ENCODE assay signal across 11 mouse cellular contexts in genomic region chr12:84180090-84180489, GRCm38 (mm10). TPM values are rescaled to one million over a fixed set of nuclear protein-coding genes. Genes with fewer than 3 reads are reported as not detected.
DNase-seq lines count a peak whose midpoint lies in the region; ATAC-seq and TF ChIP-seq lines count a peak whose summit lies in the region.
"Had no signal": no experiment of that assay in that cellular context is flagged by ENCODE, and none has a peak within 500 bp of the region (broad histone marks: within the 10 kb centered on the region; RNA-seq: fewer than 3 reads in every experiment).

No protein-coding gene starts in this region.

- H3K4me3 ChIP-seq in forebrain, embryonic 10.5 days, result no peak overlapping the region
- H3K4me3 ChIP-seq in forebrain, postnatal 0 days (ENCODE audit: low read depth, low read length), result no peak overlapping the region
- H3K4me3 ChIP-seq in embryonic facial prominence, embryonic 13.5 days, result no peak overlapping the region
- H3K4me3 ChIP-seq in liver, embryonic 14.5 days (ENCODE audit: insufficient read depth in 1 of 2, low read depth in 2 of 2, low read length in 2 of 2), result no peak overlapping the region
- H3K4me3 ChIP-seq: layer of hippocampus, adult 2 months; midbrain, embryonic 12.5 days had no signal

- 81% methylated on average over 3 of the region's 3 CpGs for WGBS in forebrain, embryonic 10.5 days
- WGBS in forebrain, postnatal 0 days, result 33% methylated on average over 3 of the region's 3 CpGs
- WGBS in embryonic facial prominence, embryonic 13.5 days, result 70% methylated on average over 3 of the region's 3 CpGs
- 76% methylated on average over 3 of the region's 3 CpGs for WGBS in liver, embryonic 14.5 days (ENCODE audit: insufficient replicate concordance)

- no peak for TF ChIP-seq EP300 in liver, embryonic 14.5 days (IDR thresholded peaks at IDR 0.05; ENCODE audit: low read depth)

- no peak for ATAC-seq in forebrain, postnatal 0 days
- ATAC-seq in embryonic facial prominence, embryonic 13.5 days (ENCODE audit: insufficient number of reproducible peaks, insufficient read depth, low FRiP score, low TSS enrichment, low read depth), result no peak
- no peak for ATAC-seq in liver, embryonic 14.5 days (ENCODE audit: insufficient read depth)

- peaks cover 13% of the 10 kb centered on the region for H3K36me3 ChIP-seq in forebrain, embryonic 10.5 days (replicated peaks)
- H3K36me3 ChIP-seq in forebrain, postnatal 0 days (ENCODE audit: insufficient read depth), result no peaks in the 10 kb centered on the region
- no peaks in the 10 kb centered on the region for H3K36me3 ChIP-seq in embryonic facial prominence, embryonic 13.5 days
- H3K36me3 ChIP-seq in liver, embryonic 14.5 days (replicated peaks; ENCODE audit: control insufficient read depth, insufficient read depth, low read depth), result peaks cover 3% of the 10 kb centered on the region
- H3K36me3 ChIP-seq: midbrain, embryonic 12.5 days had no signal

- intact Hi-C loops in left cerebral cortex, postnatal 36 days (cut with DNase I), result no loop called here

- no peaks in the 10 kb centered on the region for H3K9me3 ChIP-seq in forebrain, embryonic 10.5 days
- no peaks in the 10 kb centered on the region for H3K9me3 ChIP-seq in forebrain, postnatal 0 days (ENCODE audit: low read length)
- no peaks in the 10 kb centered on the region for H3K9me3 ChIP-seq in embryonic facial prominence, embryonic 13.5 days
- H3K9me3 ChIP-seq in liver, embryonic 14.5 days (ENCODE audit: control insufficient read depth, low read length), result no peaks in the 10 kb centered on the region
- H3K9me3 ChIP-seq: midbrain, embryonic 12.5 days had no signal

- no peak overlapping the region for H3K4me2 ChIP-seq in forebrain, postnatal 0 days (ENCODE audit: low read depth)
- no peak overlapping the region for H3K4me2 ChIP-seq in embryonic facial prominence, embryonic 13.5 days
- no peak overlapping the region; the same call in 1 of the 2 replicates for H3K4me2 ChIP-seq in liver, embryonic 14.5 days (ENCODE audit: low read depth)

- H3K4me1 ChIP-seq in forebrain, embryonic 10.5 days, result peaks cover 69% of the 10 kb centered on the region
- peaks cover 28% of the 10 kb centered on the region for H3K4me1 ChIP-seq in forebrain, postnatal 0 days (ENCODE audit: insufficient read depth)
- peaks cover 75% of the 10 kb centered on the region for H3K4me1 ChIP-seq in embryonic facial prominence, embryonic 13.5 days
- H3K4me1 ChIP-seq in liver, embryonic 14.5 days (replicated peaks; ENCODE audit: control insufficient read depth in 2 of 2, insufficient read depth in 2 of 2, low read length in 1 of 2), result peaks cover 69 to 70% of the 10 kb centered on the region in 2 experiments

- peak overlapping the region; percentile 45; the same call in 1 of the 2 replicates for H3K27ac ChIP-seq in forebrain, embryonic 10.5 days
- H3K27ac ChIP-seq in forebrain, postnatal 0 days (ENCODE audit: low read depth, low read length), result no peak overlapping the region
- 0 out of 2 replicates have a peak overlapping the region, but pooled peaks have one; percentile 48 for H3K27ac ChIP-seq in embryonic facial prominence, embryonic 13.5 days
- H3K27ac ChIP-seq in liver, embryonic 14.5 days, result peak overlapping the region; percentile 55

- DNase-seq in forebrain, embryonic 10.5 days (ENCODE audit: extremely low spot score, low spot score), result no peak
- no peak for DNase-seq in forebrain, postnatal 0 days
- peak; percentile 50 for DNase-seq in kidney, postnatal 10 days
- no peak for DNase-seq in kidney, adult 11 months
- DNase-seq in liver, embryonic 14.5 days (ENCODE audit: low read depth in 3 of 3, low spot score in 3 of 3), result no peak
- no peak for DNase-seq in ovary, postnatal 14 days (ENCODE audit: low spot score)
- DNase-seq in left cerebral cortex, postnatal 36 days (ENCODE audit: low spot score in 2 of 2), result no peak
- DNase-seq: right cerebral cortex, postnatal 4 days had no signal

- no peaks in the 10 kb centered on the region for H3K27me3 ChIP-seq in forebrain, embryonic 10.5 days (ENCODE audit: poor library complexity, severe bottlenecking)
- H3K27me3 ChIP-seq in forebrain, postnatal 0 days (ENCODE audit: insufficient read depth, low read length), result no peaks in the 10 kb centered on the region
- no peaks in the 10 kb centered on the region for H3K27me3 ChIP-seq in embryonic facial prominence, embryonic 13.5 days
- no peaks in the 10 kb centered on the region for H3K27me3 ChIP-seq in liver, embryonic 14.5 days (ENCODE audit: control insufficient read depth, insufficient read depth, low read length)
- H3K27me3 ChIP-seq: midbrain, embryonic 12.5 days had no signal

- TF ChIP-seq CTCF in forebrain, postnatal 0 days (IDR thresholded peaks at IDR 0.05; ENCODE audit: low read depth), result no peak
- no peak for TF ChIP-seq CTCF in liver, embryonic 14.5 days (IDR thresholded peaks at IDR 0.05; ENCODE audit: low read depth)

- H3K9ac ChIP-seq in forebrain, postnatal 0 days, result no peak overlapping the region
- H3K9ac ChIP-seq in embryonic facial prominence, embryonic 13.5 days, result no peak overlapping the region
- H3K9ac ChIP-seq in liver, embryonic 14.5 days (replicated peaks), result no peak overlapping the region
- H3K9ac ChIP-seq: midbrain, embryonic 12.5 days had no signal

RNA-seq across cellular contexts. Expression of gene Pnma1, which starts 31.8 kb away (rescaled TPM):
- 1.3 and 1.8 TPM in 2 replicates for polyA plus RNA-seq in forebrain, embryonic 10.5 days (2016; fragmentation: Nextera tagmentation; extraction: Ambion mirVana)
- total RNA-seq in forebrain, postnatal 0 days (2014; rRNA removed), result 13.9 and 14.2 TPM in 2 replicates
- polyA plus RNA-seq in forebrain, postnatal 0 days (2015; fragmentation: Nextera tagmentation; extraction: Ambion mirVana), result 9.3 and 12.0 TPM in 2 replicates
- polyA plus RNA-seq in embryonic facial prominence, embryonic 13.5 days (2015; fragmentation: Nextera tagmentation; extraction: Ambion mirVana), result 0.74 and 1.1 TPM in 2 replicates
- polyA plus RNA-seq in liver, embryonic 14.5 days (2012; rRNA removed), result 0.09 and 0.10 TPM in 2 replicates
- 0.05 and 0.11 TPM in 2 replicates for polyA plus RNA-seq in liver, embryonic 14.5 days (2014; fragmentation: Nextera tagmentation; extraction: Ambion mirVana)
- 1 to 10 TPM; 3.6 to 6.0 TPM for total RNA-seq in left cerebral cortex, postnatal 36 days (2021)

RNA-seq across cellular contexts. Expression of gene Elmsan1, which starts 38.6 kb away (rescaled TPM):
- polyA plus RNA-seq in forebrain, embryonic 10.5 days (2016; fragmentation: Nextera tagmentation; extraction: Ambion mirVana), result 7.0 and 8.7 TPM in 2 replicates
- 7.0 and 7.9 TPM in 2 replicates for total RNA-seq in forebrain, postnatal 0 days (2014; rRNA removed)
- polyA plus RNA-seq in forebrain, postnatal 0 days (2015; fragmentation: Nextera tagmentation; extraction: Ambion mirVana), result 2.2 and 2.5 TPM in 2 replicates
- polyA plus RNA-seq in embryonic facial prominence, embryonic 13.5 days (2015; fragmentation: Nextera tagmentation; extraction: Ambion mirVana), result 9.9 and 11.1 TPM in 2 replicates
- 3.9 and 4.3 TPM in 2 replicates for polyA plus RNA-seq in liver, embryonic 14.5 days (2012; rRNA removed)
- 4.5 and 5.1 TPM in 2 replicates for polyA plus RNA-seq in liver, embryonic 14.5 days (2014; fragmentation: Nextera tagmentation; extraction: Ambion mirVana)
- total RNA-seq in left cerebral cortex, postnatal 36 days (2021), result 10 to 100 TPM; 17.2 to 18.5 TPM
